In genomic region chr1:133945106-133945505, GRCm38 (mm10) we compare ENCODE assay signal across 18 mouse cellular contexts. TPM values are rescaled to one million over a fixed set of nuclear protein-coding genes. Genes with fewer than 3 reads are reported as not detected.
"Had no signal": no experiment of that assay in that cellular context is flagged by ENCODE, and none has a peak within 500 bp of the region (broad histone marks: within the 10 kb centered on the region; RNA-seq: fewer than 3 reads in every experiment).

No protein-coding gene starts in this region.

- H3K36me3 ChIP-seq: limb, embryonic 10.5 days; limb, embryonic 13.5 days; liver, embryonic 15.5 days had no signal

- H3K27me3 ChIP-seq: limb, embryonic 13.5 days; liver, embryonic 15.5 days had no signal

- H3K4me2 ChIP-seq: limb, embryonic 13.5 days; liver, embryonic 15.5 days; midbrain, embryonic 11.5 days had no signal

- H3K27ac ChIP-seq: layer of hippocampus, adult 2 months; limb, embryonic 10.5 days; limb, embryonic 13.5 days; liver, embryonic 15.5 days; stomach, postnatal 0 days had no signal

- H3K4me3 ChIP-seq: layer of hippocampus, adult 2 months; limb, embryonic 10.5 days; limb, embryonic 13.5 days; liver, embryonic 15.5 days had no signal

- H3K9ac ChIP-seq: limb, embryonic 13.5 days; liver, embryonic 15.5 days had no signal

- DNase-seq: kidney, adult 9 months; kidney, postnatal 14 days; layer of hippocampus, adult 9-11 months; lung, adult 2 months; lung, postnatal 14 days; lung, postnatal 4 days; midbrain, embryonic 14.5 days; thymus, adult 2 months; thymus, postnatal 14 days; thymus, postnatal 4 days had no signal

- H3K9me3 ChIP-seq: liver, embryonic 15.5 days had no signal

RNA-seq across cellular contexts. Expression of gene Prelp, which starts 23.9 kb away (rescaled TPM):
- total RNA-seq: megakaryocyte progenitor cell, adult 5-6 weeks had no signal

RNA-seq across cellular contexts. Expression of gene Optc, which starts 37.3 kb away (rescaled TPM):
- total RNA-seq: liver, adult 2 months; megakaryocyte progenitor cell, adult 5-6 weeks had no signal
- polyA plus RNA-seq: liver, adult 2 months had no signal
